Mouse (Mus musculus): ENCODE measurements around the gene Susd1.

GRCm38 (mm10) chr4:59364229-59365173 is 73.9 kb downstream of the Susd1 start:
- TF ChIP-seq GATA1 (IDR thresholded peaks at IDR 0.05; ENCODE audit: borderline replicate concordance, low read length) (no peak), FLI1 (IDR thresholded peaks at IDR 0.05; ENCODE audit: low read length) (no peak)
